Mouse (Mus musculus) limb, embryonic 14.5 days (tissue): Measurements from ENCODE around the gene Ccdc18. TPM values are rescaled to one million over a fixed set of nuclear protein-coding genes. Genes with fewer than 3 reads are reported as not detected.
"Not testable (repeated sequence)": the region's sequence is repeated elsewhere in the genome, so short reads cannot be mapped to it uniquely, and the experiment has no call there.

Experiments used
- ATAC-seq: fragments of 200-750 bp; cut with Nextera tagmentation; 2 replicates; pipeline ENCODE4 v1.8.0; 2017; ENCODE audit warnings: low read depth, moderate number of reproducible peaks, moderate TSS enrichment; ENCODE audit not compliant: low FRiP score
- DNase-seq: peaks from one replicate; pipeline ENCODE4 v3.0.0-alpha.2; 2015; ENCODE audit warnings: low spot score
- H3K27ac ChIP-seq: fragments of 300-500 bp; sonication (generic); replicated peaks from 2 replicates; pipeline ENCODE4 v1.5.1; 2014; ENCODE audit warnings: low read depth, mild to moderate bottlenecking, low read length, moderate library complexity, mixed read lengths
- H3K27me3 ChIP-seq: fragments of 300-500 bp; sonication (generic); 2 replicates; pipeline ENCODE4 v1.6.1; 2014; ENCODE audit warnings: low read length, mixed read lengths; ENCODE audit not compliant: control insufficient read depth, insufficient read depth
- H3K36me3 ChIP-seq: fragments of 300-500 bp; sonication (generic); 2 replicates; pipeline ENCODE4 v1.6.1; 2014; ENCODE audit warnings: mild to moderate bottlenecking, low read length, moderate library complexity, mixed read lengths; ENCODE audit not compliant: control insufficient read depth, insufficient read depth
- H3K4me1 ChIP-seq: fragments of 300-500 bp; sonication (generic); 2 replicates; pipeline ENCODE4 v1.6.1; 2014; ENCODE audit warnings: antibody characterized with exemption, low read length, mixed read lengths; ENCODE audit not compliant: control insufficient read depth, insufficient read depth
- H3K4me2 ChIP-seq: fragments of 300-500 bp; sonication (generic); replicated peaks from 2 replicates; pipeline ENCODE4 v1.6.1; 2014; ENCODE audit warnings: low read depth, mild to moderate bottlenecking, low read length, moderate library complexity; ENCODE audit not compliant: severe bottlenecking
- H3K4me3 ChIP-seq: fragments of 300-500 bp; sonication (generic); replicated peaks from 2 replicates; pipeline ENCODE4 v1.5.1; 2014; ENCODE audit warnings: low read length
- H3K9ac ChIP-seq: fragments of 300-500 bp; sonication (generic); 2 replicates; pipeline ENCODE4 v1.6.1; 2014; ENCODE audit warnings: mild to moderate bottlenecking, low read depth, low read length, moderate library complexity; ENCODE audit not compliant: severe bottlenecking
- H3K9me3 ChIP-seq: fragments of 300-500 bp; sonication (generic); 2 replicates; pipeline ENCODE4 v1.6.1; 2016; ENCODE audit warnings: low read length; ENCODE audit not compliant: control insufficient read depth
- POLR2A ChIP-seq: fragments of 200-500 bp; IDR thresholded peaks from 2 replicates; pipeline ENCODE4 v1.8.0; 2012; ENCODE audit warnings: inconsistent platforms, mild to moderate bottlenecking, moderate library complexity, borderline replicate concordance; ENCODE audit not compliant: insufficient read depth, insufficient read length; ENCODE audit errors: extremely low read depth
- WGBS: fragments of 180-500 bp; shearing (Covaris S2); extraction: QIAGEN DNeasy Blood & Tissue Kit; methylation state at CpG from one replicate; pipeline ENCODE4 v1.1.7; 2014; 5-methylcytosine and 5-hydroxymethylcytosine counted together
- polyA plus RNA-seq, 2 experiments: library from polyadenylated mRNA; depleted of rRNA in 1 of 2; stranded (reverse) in 1 of 2; unstranded in 1 of 2; fragments of >200 nt; fragmentation: Nextera tagmentation in 1 of 2; extraction: Ambion mirVana in 1 of 2; gene quantifications; 2 replicates each; pipeline versions ENCODE4 v1.2.1 to v1.2.3; 2012 to 2014

Gene Ccdc18
- polyA plus RNA-seq, 2 experiments: 2.4 to 7.0 TPM

GRCm38 (mm10) chr5:108269811-108270151 is 137.1 kb downstream of the Ccdc18 start:
- no peak overlapping the region for H3K27ac ChIP-seq
- no peak for TF ChIP-seq POLR2A
- no peaks in the 10 kb centered on the region for H3K36me3 ChIP-seq
- H3K9me3 ChIP-seq: no peaks in the 10 kb centered on the region
- 7% methylated on average over 7 of the region's 7 CpGs for WGBS
- H3K9ac ChIP-seq: peak overlapping the region; percentile 95
- peaks cover 17% of the 10 kb centered on the region for H3K4me1 ChIP-seq
- no peaks in the 10 kb centered on the region for H3K27me3 ChIP-seq
- no peak for ATAC-seq
- H3K4me2 ChIP-seq: peak overlapping the region; percentile 90
- no peak for DNase-seq
- H3K4me3 ChIP-seq: peak overlapping the region; percentile 93

DNA sequence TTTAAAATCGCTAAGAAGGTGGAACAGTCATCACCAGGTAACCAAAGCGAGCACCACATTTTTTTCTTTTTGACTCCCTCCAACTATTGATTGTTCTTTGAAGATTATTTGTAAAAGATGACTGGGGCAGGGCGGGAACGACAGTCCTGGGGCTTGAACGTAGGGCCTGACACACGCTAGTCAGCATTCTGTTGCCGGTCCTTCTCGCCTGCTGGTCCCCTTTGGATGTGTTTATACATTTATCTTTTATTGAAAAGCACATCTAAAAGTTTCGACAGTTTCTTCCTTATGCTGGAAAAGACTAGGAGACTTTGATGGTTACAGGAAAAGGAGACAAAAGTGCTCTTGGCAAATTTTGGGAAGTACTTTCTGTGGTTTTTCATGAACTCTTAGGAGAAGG is 137.7 kb downstream of the Ccdc18 start:
- TF ChIP-seq POLR2A: no peak
- ATAC-seq: no peak

GRCm38 (mm10) chr5:108271345-108271744 is 138.7 kb downstream of the Ccdc18 start:
- DNase-seq, H3K9ac ChIP-seq, H3K27me3 ChIP-seq, ATAC-seq, H3K4me3 ChIP-seq, H3K9me3 ChIP-seq, H3K27ac ChIP-seq, H3K4me2 ChIP-seq: not testable (repeated sequence)
- WGBS: 91% methylated on average over 6 of the region's 6 CpGs
- H3K36me3 ChIP-seq: peaks cover 11% of the 10 kb centered on the region
- peaks cover 17% of the 10 kb centered on the region for H3K4me1 ChIP-seq

More for the DNA sequence above, 137.7 kb downstream of the Ccdc18 start:
- H3K4me2 ChIP-seq: peak overlapping the region; percentile 90
- peak overlapping the region; percentile 95 for H3K9ac ChIP-seq
- 0 out of 2 replicates have a peak, but pooled peaks cover 5% of the 10 kb centered on the region for H3K36me3 ChIP-seq
- peak overlapping the region; percentile 93 for H3K4me3 ChIP-seq
- DNase-seq: no peak
- peaks cover 17% of the 10 kb centered on the region for H3K4me1 ChIP-seq
- no peaks in the 10 kb centered on the region for H3K27me3 ChIP-seq
- H3K27ac ChIP-seq: no peak overlapping the region
- 47% methylated on average over 9 of the region's 9 CpGs for WGBS
- no peaks in the 10 kb centered on the region for H3K9me3 ChIP-seq

Other genes with a start within 250 kb of the Ccdc18 start
- 257 and 273 TPM in 2 replicates for gene Rpl5, start 232.4 kb upstream of the Ccdc18 start, polyA plus RNA-seq (2012; rRNA removed)
- gene Rpl5, start 232.4 kb upstream of the Ccdc18 start, polyA plus RNA-seq (2014; fragmentation: Nextera tagmentation; extraction: Ambion mirVana): 66.4 and 68.7 TPM in 2 replicates
- gene Fam69a, start 145.8 kb upstream of the Ccdc18 start, polyA plus RNA-seq (2012; rRNA removed): 6.4 and 8.9 TPM in 2 replicates
- gene Fam69a, start 145.8 kb upstream of the Ccdc18 start, polyA plus RNA-seq (2014; fragmentation: Nextera tagmentation; extraction: Ambion mirVana): 30.1 and 31.3 TPM in 2 replicates
- gene Mtf2, start 67.2 kb upstream of the Ccdc18 start, polyA plus RNA-seq (2012; rRNA removed): 47.5 TPM in 2 replicates
- 97.8 and 109 TPM in 2 replicates for gene Mtf2, start 67.2 kb upstream of the Ccdc18 start, polyA plus RNA-seq (2014; fragmentation: Nextera tagmentation; extraction: Ambion mirVana)
- 24.9 and 36.6 TPM in 2 replicates for gene Tmed5, start 255 bp upstream of the Ccdc18 start, polyA plus RNA-seq (2012; rRNA removed)
- 32.6 and 35.1 TPM in 2 replicates for gene Tmed5, start 255 bp upstream of the Ccdc18 start, polyA plus RNA-seq (2014; fragmentation: Nextera tagmentation; extraction: Ambion mirVana)
- gene Dr1, start 136.0 kb downstream of the Ccdc18 start, polyA plus RNA-seq (2012; rRNA removed): 33.7 and 37.0 TPM in 2 replicates
- gene Dr1, start 136.0 kb downstream of the Ccdc18 start, polyA plus RNA-seq (2014; fragmentation: Nextera tagmentation; extraction: Ambion mirVana): 44.4 and 46.5 TPM in 2 replicates
- 5.8 and 6.0 TPM in 2 replicates for gene Pigg, start 179.7 kb downstream of the Ccdc18 start, polyA plus RNA-seq (2012; rRNA removed)
- 2.4 TPM in 2 replicates for gene Pigg, start 179.7 kb downstream of the Ccdc18 start, polyA plus RNA-seq (2014; fragmentation: Nextera tagmentation; extraction: Ambion mirVana)
- gene Gm42517, start 235.0 kb downstream of the Ccdc18 start, polyA plus RNA-seq (2012; rRNA removed): 0.45 and 0.65 TPM in 2 replicates
- gene Gm42517, start 235.0 kb downstream of the Ccdc18 start, polyA plus RNA-seq (2014; fragmentation: Nextera tagmentation; extraction: Ambion mirVana): 0.14 and 0.52 TPM in 2 replicates